Mouse (Mus musculus) heart, embryonic 16.5 days (tissue): Measurements from ENCODE around the gene Eid2b. TPM values are rescaled to one million over a fixed set of nuclear protein-coding genes. Genes with fewer than 3 reads are reported as not detected.
"Not testable (repeated sequence)": the region's sequence is repeated elsewhere in the genome, so short reads cannot be mapped to it uniquely, and the experiment has no call there.

Experiments
- ATAC-seq: fragments of 200-750 bp; cut with Nextera tagmentation; replicated peaks from 2 replicates; pipeline ENCODE4 v1.8.0; 2017; ENCODE audit warnings: moderate number of reproducible peaks; ENCODE audit not compliant: insufficient read depth, low FRiP score; ENCODE audit errors: extremely low read depth
- H3K27ac ChIP-seq: fragments of 300-500 bp; sonication (generic); 2 replicates; pipeline ENCODE4 v1.5.1; 2014; ENCODE audit warnings: mild to moderate bottlenecking, low read length, control low read depth, moderate library complexity
- H3K27me3 ChIP-seq: fragments of 300-500 bp; sonication (generic); 2 replicates; pipeline ENCODE4 v1.6.1; 2014; ENCODE audit warnings: low read length, mixed read lengths; ENCODE audit not compliant: control insufficient read depth, insufficient read depth
- H3K36me3 ChIP-seq: fragments of 300-500 bp; sonication (generic); 2 replicates; pipeline ENCODE4 v1.6.1; 2014; ENCODE audit not compliant: control insufficient read depth, insufficient read depth
- H3K4me1 ChIP-seq: fragments of 300-500 bp; sonication (generic); 2 replicates; pipeline ENCODE4 v1.6.1; 2014; ENCODE audit warnings: low read length, mixed read lengths; ENCODE audit not compliant: control insufficient read depth, insufficient read depth
- H3K4me2 ChIP-seq: fragments of 300-500 bp; sonication (generic); 2 replicates; pipeline ENCODE4 v1.6.1; 2014; ENCODE audit warnings: low read depth, mild to moderate bottlenecking, control low read depth, low read length
- H3K4me3 ChIP-seq: fragments of 300-500 bp; sonication (generic); 2 replicates; pipeline ENCODE4 v1.5.1; 2014; ENCODE audit warnings: mild to moderate bottlenecking, control low read depth, low read length
- H3K9ac ChIP-seq: fragments of 300-500 bp; sonication (generic); 2 replicates; pipeline ENCODE4 v1.6.1; 2014; ENCODE audit warnings: low read length, control low read depth
- H3K9me3 ChIP-seq: fragments of 300-500 bp; sonication (generic); replicated peaks from 2 replicates; pipeline ENCODE4 v1.6.1; 2016; ENCODE audit warnings: low read length; ENCODE audit not compliant: control insufficient read depth
- WGBS: fragments of 180-500 bp; shearing (Covaris S2); extraction: QIAGEN DNeasy Blood & Tissue Kit; methylation state at CpG from one replicate; pipeline ENCODE4 v1.1.7; 2014; 5-methylcytosine and 5-hydroxymethylcytosine counted together
- polyA plus RNA-seq: library from polyadenylated mRNA; unstranded; fragments of >200 nt; fragmentation: Nextera tagmentation; extraction: Ambion mirVana; gene quantifications from 2 replicates; pipeline ENCODE4 v1.2.1, GENCODE M21; 2015

Eid2b gene
- 6.6 and 7.3 TPM in 2 replicates for polyA plus RNA-seq

GRCm38 (mm10) chr7:28277615-28278278 is at the start of gene Eid2b:
Gene Eid2b (plus strand): TSS chr7:28277739.
- no peaks in the 10 kb centered on the region; the same call in 1 of the 2 replicates for H3K4me1 ChIP-seq
- 3% methylated on average over 68 of the region's 68 CpGs for WGBS
- peak; percentile 63 for ATAC-seq
- H3K9me3 ChIP-seq: no peaks in the 10 kb centered on the region
- H3K36me3 ChIP-seq: no peaks in the 10 kb centered on the region
- H3K27ac ChIP-seq: peak within 1 kb of the TSS; percentile 77
- H3K4me2 ChIP-seq: peak within 1 kb of the TSS; percentile 88
- no peaks in the 10 kb centered on the region for H3K27me3 ChIP-seq
- H3K9ac ChIP-seq: peak within 1 kb of the TSS; percentile 99
- H3K4me3 ChIP-seq: peak within 1 kb of the TSS; percentile 83

GRCm38 (mm10) chr7:28243943-28244342 is 33.6 kb upstream of the Eid2b start:
- H3K27ac ChIP-seq, H3K4me3 ChIP-seq, H3K4me2 ChIP-seq, H3K27me3 ChIP-seq, ATAC-seq, H3K9me3 ChIP-seq, H3K36me3 ChIP-seq, H3K9ac ChIP-seq, H3K4me1 ChIP-seq: not testable (repeated sequence)
- WGBS: 67% methylated on average over 2 of the region's 2 CpGs

GRCm38 (mm10) chr7:28248957-28249356 is 28.6 kb upstream of the Eid2b start:
- Histone ChIP-seq H3K27ac (no peak overlapping the region), H3K4me1 (no peaks in the 10 kb centered on the region), H3K4me2 (no peak overlapping the region), H3K36me3 (no peaks in the 10 kb centered on the region), H3K9me3 (0 out of 2 replicates have a peak, but pooled peaks cover 2% of the 10 kb centered on the region), H3K9ac (no peak overlapping the region), H3K27me3 (no peaks in the 10 kb centered on the region), H3K4me3 (no peak overlapping the region)
- WGBS: 78% methylated on average over 3 of the region's 3 CpGs
- ATAC-seq: no peak

GRCm38 (mm10) chr7:28251976-28252375 is 25.6 kb upstream of the Eid2b start:
- H3K9me3 ChIP-seq: 0 out of 2 replicates have a peak, but pooled peaks cover 2% of the 10 kb centered on the region
- H3K4me1 ChIP-seq: no peaks in the 10 kb centered on the region
- no peak overlapping the region for H3K27ac ChIP-seq
- WGBS: 85% methylated on average over 17 of the region's 17 CpGs
- H3K4me2 ChIP-seq: no peak overlapping the region
- no peak overlapping the region for H3K4me3 ChIP-seq
- H3K9ac ChIP-seq: no peak overlapping the region
- no peaks in the 10 kb centered on the region for H3K27me3 ChIP-seq
- ATAC-seq: no peak
- no peaks in the 10 kb centered on the region for H3K36me3 ChIP-seq

GRCm38 (mm10) chr7:28254591-28254990 is 22.9 kb upstream of the Eid2b start:
- Histone ChIP-seq H3K9me3 (no peaks in the 10 kb centered on the region), H3K36me3 (no peaks in the 10 kb centered on the region), H3K9ac (no peak overlapping the region), H3K4me2 (no peak overlapping the region), H3K27me3 (no peaks in the 10 kb centered on the region), H3K4me1 (no peaks in the 10 kb centered on the region), H3K4me3 (no peak overlapping the region), H3K27ac (no peak overlapping the region)
- WGBS: 77% methylated on average over 6 of the region's 6 CpGs
- no peak for ATAC-seq

GRCm38 (mm10) chr7:28255476-28255875 is 22.1 kb upstream of the Eid2b start:
- ATAC-seq: no peak
- no peak overlapping the region for H3K9ac ChIP-seq
- no peaks in the 10 kb centered on the region for H3K4me1 ChIP-seq
- H3K36me3 ChIP-seq: no peaks in the 10 kb centered on the region
- H3K27ac ChIP-seq: no peak overlapping the region
- no peaks in the 10 kb centered on the region for H3K27me3 ChIP-seq
- no peaks in the 10 kb centered on the region for H3K9me3 ChIP-seq
- no peak overlapping the region for H3K4me3 ChIP-seq
- 79% methylated on average over 6 of the region's 6 CpGs for WGBS
- H3K4me2 ChIP-seq: no peak overlapping the region

GRCm38 (mm10) chr7:28262861-28263260 is 14.7 kb upstream of the Eid2b start:
- Histone ChIP-seq H3K36me3 (no peaks in the 10 kb centered on the region), H3K4me2 (no peak overlapping the region), H3K4me1 (no peaks in the 10 kb centered on the region), H3K4me3 (no peak overlapping the region), H3K27me3 (no peaks in the 10 kb centered on the region), H3K9ac (no peak overlapping the region), H3K27ac (no peak overlapping the region), H3K9me3 (no peaks in the 10 kb centered on the region)
- ATAC-seq: no peak
- 44% methylated on average over 5 of the region's 5 CpGs for WGBS

- Histone ChIP-seq H3K4me3 (no peak overlapping the region), H3K27ac (no peak overlapping the region)
- 5% methylated on average over 15 of the region's 15 CpGs for WGBS
Observed at GRCm38 (mm10) chr7:28263786-28264185, 13.8 kb upstream of the Eid2b start.

GRCm38 (mm10) chr7:28265391-28265790 is 12.1 kb upstream of the Eid2b start:
- no peak overlapping the region for H3K4me3 ChIP-seq
- H3K27ac ChIP-seq: no peak overlapping the region
- 83% methylated on average over 13 of the region's 13 CpGs for WGBS
- no peak for ATAC-seq
- no peaks in the 10 kb centered on the region for H3K27me3 ChIP-seq
- H3K36me3 ChIP-seq: 0 out of 2 replicates have a peak, but pooled peaks cover 8% of the 10 kb centered on the region
- no peak overlapping the region for H3K9ac ChIP-seq
- H3K4me2 ChIP-seq: no peak overlapping the region
- no peaks in the 10 kb centered on the region for H3K9me3 ChIP-seq
- H3K4me1 ChIP-seq: peaks cover 6% of the 10 kb centered on the region

More at GRCm38 (mm10) chr7:28263786-28264185, 13.8 kb upstream of the Eid2b start:
- ATAC-seq: no peak
- Histone ChIP-seq H3K4me1 (peaks cover 4% of the 10 kb centered on the region), H3K27me3 (no peaks in the 10 kb centered on the region), H3K36me3 (no peaks in the 10 kb centered on the region), H3K4me2 (no peak overlapping the region), H3K9ac (no peak overlapping the region), H3K9me3 (no peaks in the 10 kb centered on the region)
